Mouse (Mus musculus): ENCODE measurements around the gene Cbx4.

DNA sequence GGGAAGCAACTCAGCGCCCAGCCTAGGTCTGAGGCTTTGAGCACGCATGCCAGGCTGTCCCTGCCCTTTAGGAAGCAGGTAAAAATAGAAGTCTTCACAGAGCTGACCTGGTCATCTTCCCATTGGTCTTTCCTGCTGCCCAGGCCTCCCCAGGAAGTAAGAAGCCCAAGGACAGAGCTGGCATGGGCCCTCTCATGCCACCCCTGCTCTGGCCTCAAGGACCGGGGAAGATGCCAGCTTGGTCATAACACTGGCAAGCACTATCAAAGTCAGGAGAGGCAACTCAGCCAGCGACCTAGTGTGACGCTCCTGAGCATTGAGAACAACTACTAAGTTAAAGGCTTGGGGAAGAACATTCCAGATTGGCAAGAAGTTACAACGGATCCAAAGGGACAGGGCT is 38.5 kb upstream of the Cbx4 start:
- TF ChIP-seq CTCF (IDR thresholded peaks at IDR 0.05; ENCODE audit: low read depth): no peak
- TF ChIP-seq EP300 (IDR thresholded peaks at IDR 0.05; ENCODE audit: low read depth): no peak

Measured in heart, postnatal 0 days (tissue).